Mouse (Mus musculus): ENCODE results near the gene Pgm1. TPM values are rescaled to one million over a fixed set of nuclear protein-coding genes. Genes with fewer than 3 reads are reported as not detected.

The Pgm1 gene
- polyA plus RNA-seq, 2 experiments, result 26.1 to 53.2 TPM

DNA sequence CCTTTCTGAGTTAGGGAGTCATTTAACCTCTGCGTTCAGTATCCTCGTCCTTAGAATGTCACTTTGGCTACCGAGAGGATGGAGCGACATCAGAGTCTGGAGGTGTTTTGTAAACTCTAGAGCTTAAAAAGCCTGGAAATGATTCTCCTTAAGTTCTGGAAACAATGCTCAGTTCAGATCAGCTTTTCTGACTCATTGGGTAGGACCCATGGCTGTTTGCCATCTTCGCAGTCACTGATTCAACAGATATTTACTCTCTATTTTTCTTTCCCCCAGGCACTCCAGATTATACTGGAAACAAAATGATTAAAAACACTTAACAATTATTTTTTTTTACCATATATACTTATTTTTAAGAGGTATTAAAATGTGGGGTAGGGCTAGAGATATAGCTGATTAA lies 50.1 kb downstream of the Pgm1 start:
- H3K4me2 ChIP-seq (ENCODE audit: low read depth), result no peak overlapping the region
- DNase-seq (ENCODE audit: low read depth in 3 of 3, low spot score in 3 of 3) (no peak), ATAC-seq (ENCODE audit: insufficient read depth) (no peak)
- WGBS (ENCODE audit: insufficient replicate concordance), result 86% methylated on average over 5 of the region's 5 CpGs
- no peak overlapping the region for H3K4me3 ChIP-seq (ENCODE audit: insufficient read depth in 1 of 2, low read depth in 2 of 2, low read length in 2 of 2)
- no peaks in the 10 kb centered on the region for H3K36me3 ChIP-seq (replicated peaks; ENCODE audit: control insufficient read depth, insufficient read depth, low read depth)
- TF ChIP-seq CTCF (IDR thresholded peaks at IDR 0.05; ENCODE audit: low read depth) (no peak), EP300 (IDR thresholded peaks at IDR 0.05; ENCODE audit: low read depth) (no peak)
- no peaks in the 10 kb centered on the region for H3K9me3 ChIP-seq (ENCODE audit: control insufficient read depth, low read length)
- no peaks in the 10 kb centered on the region for H3K27me3 ChIP-seq (ENCODE audit: control insufficient read depth, insufficient read depth, low read length)
- no peak overlapping the region for H3K27ac ChIP-seq
- no peak overlapping the region for H3K9ac ChIP-seq (replicated peaks)
- no peaks in the 10 kb centered on the region for H3K4me1 ChIP-seq (replicated peaks; ENCODE audit: control insufficient read depth in 2 of 2, insufficient read depth in 2 of 2, low read length in 1 of 2)

DNA sequence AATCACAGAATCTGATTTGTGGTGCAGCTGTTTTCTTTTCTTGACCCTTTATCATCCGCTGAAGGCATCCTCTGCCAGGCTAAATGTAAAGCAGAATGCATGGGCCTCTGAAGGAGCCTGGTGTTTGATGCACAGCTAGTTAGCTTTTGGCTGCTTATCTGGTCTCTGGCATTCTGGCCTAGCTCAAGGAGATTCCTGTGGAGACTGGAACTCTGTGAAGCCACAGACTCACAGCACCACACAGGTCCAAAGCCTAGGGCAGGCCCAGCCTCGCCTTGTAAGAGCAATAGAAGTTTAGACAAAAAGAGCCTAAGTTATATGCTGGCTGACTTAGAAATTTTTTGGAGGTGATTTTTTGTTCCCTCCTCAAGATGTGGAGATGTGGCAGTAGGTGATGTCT lies 52.0 kb downstream of the Pgm1 start:
- H3K36me3 ChIP-seq (replicated peaks; ENCODE audit: control insufficient read depth, insufficient read depth, low read depth), result no peaks in the 10 kb centered on the region
- DNase-seq (ENCODE audit: low read depth in 3 of 3, low spot score in 3 of 3), result no peak

DNA sequence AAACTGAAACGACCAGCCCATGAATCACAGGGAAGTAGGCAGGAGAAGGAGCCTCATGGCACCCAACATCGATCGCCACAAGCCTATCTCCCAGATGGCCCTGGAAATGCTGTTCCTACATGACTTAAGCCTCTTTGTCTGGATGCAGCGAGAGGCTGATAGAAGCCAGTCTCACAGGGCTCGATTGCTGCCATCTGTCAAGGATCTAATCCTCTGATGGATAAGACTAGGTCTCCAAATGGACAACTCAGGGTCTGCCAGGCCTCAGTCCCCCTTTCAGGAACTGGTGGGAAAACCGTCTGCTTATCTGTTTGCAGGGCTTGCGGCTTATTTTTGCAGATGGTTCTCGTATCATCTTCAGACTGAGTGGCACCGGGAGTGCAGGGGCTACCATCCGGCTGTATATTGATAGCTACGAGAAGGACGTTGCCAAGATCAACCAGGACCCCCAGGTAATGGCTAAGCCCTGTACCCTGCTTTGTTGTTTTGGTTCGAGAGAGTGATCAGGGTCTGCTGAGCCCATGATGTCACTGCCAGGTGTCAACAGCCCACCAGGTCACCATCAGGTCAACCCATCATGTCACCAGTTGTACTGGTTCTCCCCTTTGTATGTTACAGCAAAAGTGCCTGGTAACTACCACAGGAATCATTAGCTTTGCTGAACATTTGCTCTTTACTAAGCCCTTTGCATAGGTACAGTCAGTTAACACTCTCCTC lies 54.6 kb downstream of the Pgm1 start:
- ATAC-seq (ENCODE audit: insufficient read depth) (no peak), DNase-seq (ENCODE audit: low read depth in 3 of 3, low spot score in 3 of 3) (no peak)
- Histone ChIP-seq H3K27me3 (ENCODE audit: control insufficient read depth, insufficient read depth, low read length) (no peaks in the 10 kb centered on the region), H3K36me3 (replicated peaks; ENCODE audit: control insufficient read depth, insufficient read depth, low read depth) (no peaks in the 10 kb centered on the region), H3K9me3 (ENCODE audit: control insufficient read depth, low read length) (no peaks in the 10 kb centered on the region), H3K4me1 (replicated peaks; ENCODE audit: control insufficient read depth in 2 of 2, insufficient read depth in 2 of 2, low read length in 1 of 2) (no peaks in the 10 kb centered on the region), H3K9ac (replicated peaks) (no peak overlapping the region), H3K4me2 (ENCODE audit: low read depth) (no peak overlapping the region), H3K4me3 (ENCODE audit: insufficient read depth in 1 of 2, low read depth in 2 of 2, low read length in 2 of 2) (no peak overlapping the region), H3K27ac (no peak overlapping the region)
- TF ChIP-seq CTCF (IDR thresholded peaks at IDR 0.05; ENCODE audit: low read depth) (no peak), EP300 (IDR thresholded peaks at IDR 0.05; ENCODE audit: low read depth) (no peak)
- 70% methylated on average over 13 of the region's 13 CpGs for WGBS (ENCODE audit: insufficient replicate concordance)

More for the DNA sequence above, 52.0 kb downstream of the Pgm1 start:
- TF ChIP-seq CTCF (IDR thresholded peaks at IDR 0.05; ENCODE audit: low read depth) (no peak), EP300 (IDR thresholded peaks at IDR 0.05; ENCODE audit: low read depth) (no peak)
- ATAC-seq (ENCODE audit: insufficient read depth), result no peak
- no peak overlapping the region for H3K4me2 ChIP-seq (ENCODE audit: low read depth)
- no peak overlapping the region for H3K27ac ChIP-seq
- no peak overlapping the region for H3K4me3 ChIP-seq (ENCODE audit: insufficient read depth in 1 of 2, low read depth in 2 of 2, low read length in 2 of 2)
- WGBS (ENCODE audit: insufficient replicate concordance), result 60% methylated on average over 2 of the region's 2 CpGs
- no peak overlapping the region for H3K9ac ChIP-seq (replicated peaks)
- no peaks in the 10 kb centered on the region for H3K9me3 ChIP-seq (ENCODE audit: control insufficient read depth, low read length)
- no peaks in the 10 kb centered on the region for H3K27me3 ChIP-seq (ENCODE audit: control insufficient read depth, insufficient read depth, low read length)
- H3K4me1 ChIP-seq (replicated peaks; ENCODE audit: control insufficient read depth in 2 of 2, insufficient read depth in 2 of 2, low read length in 1 of 2), result no peaks in the 10 kb centered on the region

DNA sequence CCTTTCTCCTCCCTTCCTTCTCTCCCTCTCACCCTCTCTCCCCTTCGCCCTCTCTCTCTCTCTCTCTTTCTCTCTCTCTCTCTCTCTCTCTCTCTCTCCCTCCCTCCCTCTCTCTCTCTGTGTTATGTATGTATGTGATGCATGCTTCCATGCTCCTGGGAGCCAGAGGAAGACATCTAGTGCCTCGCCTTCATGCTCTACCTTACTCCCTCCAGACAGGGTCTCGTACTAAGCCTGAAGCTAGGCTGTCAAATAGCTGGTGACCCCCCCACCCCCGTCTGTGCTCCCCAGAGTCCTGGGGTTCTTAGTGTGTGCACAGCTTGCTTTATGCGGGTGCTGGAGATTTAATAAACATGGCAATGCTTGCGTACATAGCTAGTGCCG lies 55.1 kb downstream of the Pgm1 start:
- H3K4me2 ChIP-seq (ENCODE audit: low read depth), result no peak overlapping the region
- 65% methylated on average over 7 of the region's 7 CpGs for WGBS (ENCODE audit: insufficient replicate concordance)
- TF ChIP-seq EP300 (IDR thresholded peaks at IDR 0.05; ENCODE audit: low read depth), result no peak
- TF ChIP-seq CTCF (IDR thresholded peaks at IDR 0.05; ENCODE audit: low read depth), result no peak
- H3K27ac ChIP-seq, result no peak overlapping the region
- DNase-seq (ENCODE audit: low read depth in 3 of 3, low spot score in 3 of 3) (no peak), ATAC-seq (ENCODE audit: insufficient read depth) (no peak)
- H3K36me3 ChIP-seq (replicated peaks; ENCODE audit: control insufficient read depth, insufficient read depth, low read depth), result no peaks in the 10 kb centered on the region
- H3K4me3 ChIP-seq (ENCODE audit: insufficient read depth in 1 of 2, low read depth in 2 of 2, low read length in 2 of 2), result no peak overlapping the region
- H3K27me3 ChIP-seq (ENCODE audit: control insufficient read depth, insufficient read depth, low read length), result no peaks in the 10 kb centered on the region
- H3K9ac ChIP-seq (replicated peaks), result no peak overlapping the region
- no peaks in the 10 kb centered on the region for H3K9me3 ChIP-seq (ENCODE audit: control insufficient read depth, low read length)
- no peaks in the 10 kb centered on the region for H3K4me1 ChIP-seq (replicated peaks; ENCODE audit: control insufficient read depth in 2 of 2, insufficient read depth in 2 of 2, low read length in 1 of 2)

DNA sequence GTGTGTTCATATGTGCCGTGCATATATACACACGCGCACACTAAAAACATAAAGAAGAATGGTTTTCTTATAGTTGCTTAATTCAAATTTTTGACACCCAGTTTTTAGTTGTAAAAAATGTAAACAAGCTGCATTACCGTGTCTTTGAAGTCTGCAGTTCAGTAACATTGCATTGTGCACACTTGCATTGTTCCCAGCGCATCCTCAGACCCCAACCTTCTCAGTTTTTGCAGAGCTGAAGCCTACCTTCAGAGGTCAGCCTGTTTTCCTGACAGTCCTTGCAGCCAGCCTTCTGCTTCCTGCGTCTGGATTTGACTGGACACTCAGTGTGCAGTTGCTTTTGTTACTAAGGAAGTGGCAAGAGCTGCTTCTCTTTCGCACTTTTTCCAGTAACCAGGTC lies 55.9 kb downstream of the Pgm1 start:
- Histone ChIP-seq H3K4me1 (replicated peaks; ENCODE audit: control insufficient read depth in 2 of 2, insufficient read depth in 2 of 2, low read length in 1 of 2) (no peaks in the 10 kb centered on the region), H3K4me2 (ENCODE audit: low read depth) (no peak overlapping the region), H3K9me3 (ENCODE audit: control insufficient read depth, low read length) (no peaks in the 10 kb centered on the region), H3K27ac (no peak overlapping the region), H3K9ac (replicated peaks) (no peak overlapping the region), H3K4me3 (ENCODE audit: insufficient read depth in 1 of 2, low read depth in 2 of 2, low read length in 2 of 2) (no peak overlapping the region), H3K27me3 (ENCODE audit: control insufficient read depth, insufficient read depth, low read length) (no peaks in the 10 kb centered on the region), H3K36me3 (replicated peaks; ENCODE audit: control insufficient read depth, insufficient read depth, low read depth) (no peaks in the 10 kb centered on the region)
- no peak for ATAC-seq (ENCODE audit: insufficient read depth)
- DNase-seq (ENCODE audit: low read depth in 3 of 3, low spot score in 3 of 3), result no peak
- WGBS (ENCODE audit: insufficient replicate concordance), result 69% methylated on average over 7 of the region's 7 CpGs
- TF ChIP-seq EP300 (IDR thresholded peaks at IDR 0.05; ENCODE audit: low read depth) (no peak), CTCF (IDR thresholded peaks at IDR 0.05; ENCODE audit: low read depth) (no peak)

Data from liver, embryonic 14.5 days (tissue).